Mouse (Mus musculus) thymus, postnatal 4 days (tissue): ENCODE data around the gene Ehf.

Experiments
- DNase-seq: peaks from one replicate; pipeline ENCODE4 v3.0.0; 2021

The Ehf gene

DNA sequence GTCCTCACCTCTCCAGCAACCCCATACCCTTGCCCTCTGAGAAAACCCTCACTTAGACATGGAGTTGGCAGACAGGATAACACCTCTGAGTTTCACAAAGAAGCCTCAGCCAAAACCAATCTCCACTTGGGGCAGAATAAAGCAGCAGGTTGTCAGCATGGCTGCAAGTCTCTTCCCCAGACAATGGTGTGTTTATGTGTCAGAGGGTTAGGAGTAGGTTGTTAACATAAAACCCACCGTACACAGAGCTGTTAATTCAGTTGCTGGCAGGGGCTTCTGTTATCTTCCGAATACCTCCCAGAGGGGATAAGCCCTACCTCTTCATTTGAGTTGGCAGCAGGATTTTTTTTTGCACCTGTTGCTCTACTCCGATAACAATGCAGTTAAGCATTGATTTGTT lies 9.9 kb downstream of the Ehf start:
- DNase-seq, result no peak

DNA sequence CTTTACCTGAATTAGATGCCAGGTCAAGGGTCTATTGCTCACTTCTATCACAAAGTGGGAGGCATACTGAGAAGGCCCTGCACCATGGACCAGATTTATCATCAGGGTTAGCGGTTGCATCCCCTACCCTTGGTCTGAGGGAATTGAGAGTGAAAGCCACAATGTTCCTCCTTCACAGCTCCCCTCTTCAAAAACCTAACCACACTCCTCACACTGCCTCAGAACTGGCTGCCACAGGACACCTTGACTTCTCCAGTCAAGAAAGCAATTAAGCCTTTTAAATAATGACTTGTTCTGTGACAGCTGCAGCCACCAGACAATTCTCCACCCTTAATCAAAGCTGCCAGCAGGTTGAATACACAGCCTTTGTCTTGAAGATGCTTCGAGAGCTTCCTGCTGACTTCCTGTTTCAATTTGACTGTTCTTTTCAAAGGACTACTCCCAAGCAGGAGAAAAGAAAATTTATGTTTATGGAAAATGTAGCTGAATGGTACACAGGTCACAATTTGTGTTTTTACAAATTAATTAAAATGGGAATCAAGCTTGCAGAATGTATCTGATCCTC lies 12.3 kb downstream of the Ehf start:
- no peak for DNase-seq

DNA sequence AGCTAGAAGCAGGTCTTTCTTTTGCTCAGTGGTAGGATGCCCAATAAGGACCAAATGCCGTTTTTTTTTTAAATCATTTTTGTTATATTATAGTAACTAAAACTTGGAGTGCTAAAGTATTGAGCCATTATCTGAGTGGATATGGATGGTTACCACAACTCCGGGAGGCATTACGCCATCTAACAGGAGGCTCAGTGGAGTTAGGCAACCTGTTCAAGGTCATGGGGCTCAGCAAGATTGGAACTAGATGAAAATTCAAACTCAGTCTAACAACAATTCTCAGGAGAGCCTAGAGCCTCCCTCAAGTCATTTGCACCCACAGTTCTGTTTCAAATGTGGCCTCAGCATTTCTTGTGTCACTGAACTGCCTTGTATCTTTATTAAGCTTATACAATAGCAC lies 12.9 kb downstream of the Ehf start:
- no peak for DNase-seq

DNA sequence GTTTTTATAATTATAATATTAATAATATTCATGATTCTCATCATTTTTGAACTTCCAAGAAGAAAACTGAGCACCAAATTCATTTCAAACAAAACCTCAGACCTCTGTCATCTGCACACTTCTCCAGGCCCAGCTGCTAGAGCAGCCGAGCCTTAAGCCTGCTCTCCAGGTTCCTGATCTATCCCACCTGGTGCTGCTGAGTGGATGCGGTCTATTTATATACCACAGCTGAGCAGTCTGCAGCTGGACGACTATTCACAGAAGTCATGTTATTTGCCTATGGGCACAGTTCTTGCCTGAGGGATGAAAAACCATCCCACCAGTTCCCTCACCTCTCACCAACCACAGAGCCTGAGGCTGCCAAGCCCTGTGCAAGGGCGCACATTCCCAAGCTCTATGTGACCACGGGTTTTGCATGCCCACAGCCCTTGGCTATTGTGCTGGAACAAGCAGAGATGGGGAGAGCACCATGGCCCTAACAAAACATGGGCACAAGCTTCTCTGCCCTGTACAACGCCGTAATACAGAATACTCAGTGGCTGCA lies 13.6 kb downstream of the Ehf start:
- no peak for DNase-seq

DNA sequence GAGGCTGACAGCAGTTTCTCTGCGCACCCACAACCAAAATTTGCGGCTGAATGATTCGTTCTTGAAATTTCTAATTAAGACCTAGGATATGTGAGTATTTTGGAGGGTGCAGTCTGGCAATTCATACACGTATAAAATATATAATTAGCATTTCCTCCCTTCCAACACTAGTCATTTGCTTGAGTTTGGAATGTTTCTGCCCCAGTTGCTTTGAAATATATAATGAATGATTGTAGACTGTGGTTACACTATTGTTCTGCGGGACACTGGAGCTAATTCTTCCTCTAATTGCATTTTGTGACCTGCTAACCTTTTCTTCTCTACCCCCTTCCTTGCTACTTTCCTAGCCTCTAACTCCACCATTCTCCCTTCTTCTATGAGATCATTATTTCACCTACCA lies 15.4 kb downstream of the Ehf start:
- DNase-seq, result no peak

DNA sequence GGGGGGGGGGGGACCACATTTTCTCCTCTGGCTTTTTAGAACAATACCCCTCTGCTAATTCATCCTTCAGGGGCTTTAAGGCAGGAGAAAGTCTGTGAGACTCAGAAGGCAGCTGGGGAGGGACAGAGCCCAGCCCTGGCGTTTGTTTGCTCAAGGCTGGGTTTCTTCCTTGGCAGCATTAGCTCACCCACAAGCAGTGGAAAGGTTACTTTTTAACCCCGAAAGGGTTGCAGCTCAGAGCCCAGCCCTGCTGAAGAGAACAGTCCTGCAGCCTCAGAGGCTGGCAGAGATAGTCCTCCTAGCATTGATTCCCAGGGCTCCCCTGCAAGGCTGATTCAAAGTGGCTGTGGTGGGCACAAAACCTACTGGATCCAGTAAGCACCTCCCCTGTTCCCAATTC lies 17.5 kb downstream of the Ehf start:
- DNase-seq, result no peak

DNA sequence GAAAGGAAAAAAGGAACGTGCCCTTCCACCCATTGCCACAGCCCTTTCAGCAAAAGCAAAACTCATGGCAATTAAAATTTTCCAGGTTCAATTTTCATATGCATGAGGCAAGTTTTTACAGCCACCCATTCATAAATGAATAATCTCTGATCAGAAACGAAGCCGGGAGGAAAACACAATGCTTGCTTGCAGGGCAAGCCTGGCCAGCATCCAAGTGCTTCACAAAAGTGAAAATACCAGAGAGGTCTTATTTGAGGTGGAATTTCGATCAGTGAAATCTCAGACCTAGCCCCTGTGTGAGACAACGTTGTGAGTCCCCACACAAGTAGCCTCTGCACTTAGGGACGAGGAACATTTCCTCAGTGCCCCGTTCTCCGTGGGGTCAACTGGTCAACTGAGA lies 19.3 kb downstream of the Ehf start:
- no peak for DNase-seq

DNA sequence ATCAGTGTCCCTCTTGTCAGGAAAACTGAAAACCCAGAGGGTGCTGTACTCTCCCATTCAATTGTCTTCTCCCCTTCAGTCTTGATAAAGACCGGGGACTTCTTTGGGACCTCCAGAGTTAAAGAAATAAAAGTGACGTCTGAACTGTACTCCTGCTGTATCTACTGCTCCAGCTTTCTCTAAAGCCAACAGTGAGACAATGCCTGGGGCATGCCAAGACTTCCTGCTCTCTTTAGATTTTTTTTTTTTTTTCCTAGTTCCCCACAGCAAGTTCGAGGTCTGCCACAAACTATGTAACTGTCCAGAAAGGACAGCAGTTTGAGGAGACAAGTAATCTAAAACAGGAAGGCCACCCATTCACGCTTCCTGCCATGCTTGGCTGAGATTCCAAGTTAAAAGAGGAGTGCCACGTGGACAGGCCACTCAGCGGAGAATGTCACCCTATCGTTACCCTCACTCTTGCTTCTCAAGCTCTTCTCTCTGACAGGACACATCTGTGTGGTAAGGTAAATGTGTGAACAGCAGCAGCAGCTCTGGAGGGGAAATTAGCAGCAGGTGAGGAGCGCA lies 20.8 kb downstream of the Ehf start:
- DNase-seq, result no peak

DNA sequence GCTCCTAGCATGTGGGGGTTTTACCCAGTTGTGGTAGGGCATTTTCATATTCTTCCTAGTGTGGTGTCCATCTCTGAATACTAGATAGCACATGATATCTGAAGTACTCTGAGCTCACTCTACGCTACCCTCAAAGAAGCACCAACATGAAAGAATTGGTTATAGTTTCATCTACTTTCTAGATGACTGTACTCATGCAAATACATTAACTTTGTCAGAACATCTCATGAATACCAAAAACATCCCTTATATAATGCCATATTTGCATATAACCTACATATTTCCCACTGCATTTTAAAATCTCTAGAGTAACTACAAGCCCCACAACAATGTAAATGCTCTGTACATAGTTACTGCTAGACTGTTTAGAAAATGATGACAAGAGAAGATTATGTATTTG lies 23.2 kb downstream of the Ehf start:
- DNase-seq, result no peak

DNA sequence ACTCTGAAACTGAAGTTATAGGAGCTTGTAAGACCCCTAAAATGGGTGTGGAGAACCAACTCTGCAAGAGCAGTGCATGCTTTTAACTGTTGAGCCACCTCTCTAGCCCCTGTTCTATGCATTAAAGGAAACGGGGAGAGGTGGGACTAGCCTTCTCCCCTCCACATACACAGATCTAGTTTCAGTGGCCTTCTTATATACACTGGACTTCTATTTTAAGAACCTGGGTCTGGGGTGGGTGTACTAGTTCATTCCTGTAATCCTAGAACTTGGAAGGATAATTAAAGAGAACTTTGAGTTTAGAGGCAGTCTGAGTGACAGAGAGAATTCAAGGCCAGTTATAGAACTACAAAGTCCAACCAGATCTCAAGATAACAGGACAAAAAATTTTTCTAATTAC lies 24.6 kb downstream of the Ehf start:
- DNase-seq, result no peak

DNA sequence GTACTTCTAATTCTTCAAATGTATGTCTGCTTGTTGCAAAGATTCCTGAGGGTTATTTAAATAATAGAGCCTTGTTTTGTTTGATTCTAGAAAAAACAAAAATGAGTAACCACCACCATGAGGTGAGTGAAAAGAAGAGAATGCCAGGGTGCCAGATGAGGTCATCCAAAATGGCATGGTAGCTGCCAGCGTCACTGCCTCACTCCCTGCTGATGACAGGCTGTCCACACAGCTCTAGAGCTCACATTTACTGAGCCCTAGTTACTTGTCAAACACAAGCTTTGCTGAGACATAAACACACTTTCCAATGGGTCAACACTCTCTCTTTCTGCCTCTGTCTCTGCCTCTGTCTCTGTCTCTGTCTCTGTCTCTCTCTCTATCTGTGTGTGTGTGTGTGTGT lies 25.3 kb downstream of the Ehf start:
- no peak for DNase-seq

DNA sequence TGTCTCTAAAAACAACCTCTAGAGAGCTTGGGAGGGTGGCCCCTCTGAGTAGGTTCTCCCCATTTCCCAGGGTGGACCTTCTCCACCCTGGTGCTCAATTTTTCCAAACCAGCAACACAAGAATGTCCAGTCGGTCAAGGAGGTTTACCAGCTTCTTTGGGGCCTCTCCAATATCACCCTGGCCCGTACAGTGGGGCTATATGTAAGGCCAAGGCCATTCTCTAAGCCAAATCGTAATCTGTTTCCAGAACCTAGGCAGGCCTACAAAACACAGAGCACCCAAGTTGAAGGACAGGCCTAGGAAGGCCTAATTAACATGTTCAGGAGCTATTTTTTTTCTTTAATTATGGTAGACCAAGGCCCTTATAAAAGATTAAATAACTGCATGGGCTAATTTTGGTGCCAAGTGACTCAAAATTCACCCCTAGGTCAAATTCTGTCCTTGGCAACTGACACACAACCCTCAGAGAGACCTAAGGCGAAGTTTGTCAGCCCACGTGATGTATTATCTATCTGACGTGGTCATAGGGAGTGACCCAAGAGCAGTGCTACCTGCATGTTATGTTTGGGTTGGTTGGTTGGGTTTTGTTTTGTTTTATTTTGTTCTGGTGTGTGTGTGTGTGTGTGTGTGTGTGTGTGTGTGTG lies 27.6 kb downstream of the Ehf start:
- no peak for DNase-seq

DNA sequence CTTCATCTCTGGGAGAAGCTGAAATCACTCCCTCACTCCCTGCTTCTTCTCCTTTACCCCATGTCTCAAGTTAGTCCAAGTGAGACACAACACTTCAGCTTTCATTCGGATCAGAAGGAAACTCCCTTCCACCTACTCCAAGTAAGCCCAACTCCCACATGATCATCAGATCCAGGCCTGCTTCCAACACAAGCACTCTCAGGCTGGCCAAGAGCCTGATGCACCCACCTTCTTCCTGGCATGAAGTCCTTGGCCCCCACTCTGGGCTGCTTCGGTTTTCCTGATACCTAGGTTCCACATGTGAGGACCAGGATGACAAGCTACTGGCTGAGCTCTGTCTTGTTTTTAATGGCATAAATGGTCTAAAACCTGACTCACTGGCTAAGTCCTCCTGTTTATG lies 28.3 kb downstream of the Ehf start:
- no peak for DNase-seq

DNA sequence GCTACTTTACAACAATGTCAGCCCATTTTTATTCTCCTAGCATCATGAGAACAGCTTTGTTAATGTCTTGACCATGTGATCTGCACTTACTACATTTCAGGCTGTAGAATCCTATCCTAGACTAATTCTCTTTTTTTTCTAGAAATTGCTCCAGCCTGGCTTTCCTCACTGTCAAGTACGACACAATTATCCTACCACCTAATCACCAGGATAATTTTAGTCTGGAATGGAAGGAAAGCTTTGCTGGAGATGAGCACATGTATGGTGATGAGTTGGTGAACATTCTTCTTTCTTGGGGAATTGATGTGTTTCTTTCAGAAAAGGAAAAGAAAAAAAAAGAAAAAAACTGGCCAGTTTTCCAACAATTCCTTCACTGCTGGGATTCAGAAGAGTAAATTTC lies 28.8 kb downstream of the Ehf start:
- no peak for DNase-seq

DNA sequence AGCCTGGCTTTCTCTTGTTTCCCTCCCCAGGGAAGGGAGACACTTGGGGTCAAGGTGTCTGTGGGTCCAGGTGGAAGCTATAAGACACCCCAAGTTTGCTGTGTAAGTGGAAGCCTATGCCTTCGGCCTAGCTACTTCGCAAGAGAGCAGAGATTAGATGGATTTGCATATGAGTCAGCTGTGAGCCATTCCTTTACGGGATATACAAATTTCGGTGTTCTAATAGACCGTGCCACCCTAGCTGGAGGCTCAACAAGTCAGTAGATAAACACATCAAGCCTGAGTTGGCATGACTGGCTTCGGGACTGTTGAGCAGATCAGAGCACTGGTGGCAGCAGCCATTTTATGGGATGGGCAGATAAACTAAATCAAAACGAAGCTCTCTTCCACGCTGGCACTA lies 31.6 kb downstream of the Ehf start:
- DNase-seq, result no peak

DNA sequence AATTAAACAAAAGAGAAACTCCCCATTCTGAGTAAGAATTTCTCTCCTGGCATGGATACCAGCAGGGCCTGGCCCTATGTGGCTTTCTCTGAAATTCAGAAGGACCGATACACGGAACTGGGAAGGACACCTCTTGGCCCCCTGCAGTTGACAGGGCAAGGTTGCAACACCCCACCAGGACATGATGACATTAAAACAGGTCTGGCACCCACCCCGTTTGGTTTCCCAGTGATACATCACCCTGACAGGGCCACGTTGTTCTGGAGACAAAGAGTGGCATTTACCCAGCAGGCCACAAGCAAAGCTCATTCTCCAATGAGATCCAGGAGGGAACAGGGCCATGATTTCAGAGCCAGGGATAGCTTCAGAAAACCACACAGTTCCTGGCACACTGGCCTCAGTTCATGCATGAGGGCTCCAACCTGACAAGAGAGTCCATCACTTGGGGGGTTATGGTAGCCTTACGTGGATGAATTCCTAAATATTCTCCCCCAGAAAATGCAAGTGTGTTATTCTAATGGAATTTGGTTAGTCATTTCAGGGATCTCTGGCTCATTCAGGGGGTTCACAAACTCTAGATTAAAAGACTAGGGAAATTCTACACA lies 32.4 kb downstream of the Ehf start:
- DNase-seq, result no peak

DNA sequence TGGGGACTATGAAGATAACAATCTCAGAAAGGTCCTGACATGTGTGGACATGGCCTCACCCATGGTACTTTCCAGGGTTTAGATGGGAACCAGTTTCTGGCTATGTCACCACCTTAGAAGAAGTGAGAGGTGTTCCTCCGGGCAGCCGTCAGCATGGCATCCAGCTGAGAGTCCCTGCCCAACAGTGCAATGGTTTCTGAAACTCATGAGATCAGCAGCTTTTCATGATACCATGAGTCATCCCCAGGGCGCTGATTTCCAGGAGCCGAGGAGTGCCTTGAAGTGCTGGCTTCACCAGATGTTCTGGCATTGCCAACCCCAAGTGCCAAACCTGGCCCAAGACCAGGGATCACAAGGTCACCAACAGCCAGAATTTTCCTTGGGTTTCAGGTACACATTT lies 64.0 kb downstream of the Ehf start:
- DNase-seq, result no peak

DNA sequence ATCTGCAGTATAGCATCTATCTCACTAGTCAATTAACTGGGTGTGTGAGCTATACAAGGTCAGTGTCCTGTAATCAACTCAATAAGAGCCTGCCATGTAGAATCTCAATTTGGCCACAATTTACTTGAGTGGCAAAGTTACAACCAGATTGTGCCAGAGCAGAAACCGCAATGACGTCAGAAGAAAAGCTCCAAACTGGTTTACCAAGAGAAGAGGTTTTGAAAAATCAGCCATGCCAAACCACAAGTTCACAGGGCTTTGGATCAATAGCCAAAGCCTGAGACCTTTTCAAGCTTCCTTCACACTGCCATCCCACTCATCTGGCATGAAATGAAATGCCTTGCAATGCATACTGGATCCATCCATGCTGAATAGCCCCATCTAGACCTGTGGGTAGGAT lies 76.3 kb downstream of the Ehf start:
- DNase-seq, result no peak

DNA sequence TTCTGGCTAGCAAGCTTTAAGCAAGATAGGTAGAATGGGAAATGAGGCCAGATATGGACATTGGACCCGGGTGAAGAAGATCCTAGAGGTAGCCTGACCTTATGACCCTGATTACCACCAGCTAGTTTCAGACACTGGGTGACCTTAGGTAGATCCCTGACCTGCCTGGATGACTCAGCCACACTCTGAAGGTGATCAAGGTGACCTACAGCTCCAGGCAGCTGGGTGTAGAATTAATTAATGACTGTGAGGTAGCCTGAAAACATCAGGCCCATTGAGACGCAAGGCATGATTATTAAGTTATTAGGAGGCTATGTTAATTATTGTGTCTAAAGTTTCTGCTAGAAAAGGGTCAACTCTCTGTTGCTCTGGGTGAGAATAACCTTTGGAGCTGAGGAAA lies 82.2 kb downstream of the Ehf start:
- DNase-seq, result no peak

DNA sequence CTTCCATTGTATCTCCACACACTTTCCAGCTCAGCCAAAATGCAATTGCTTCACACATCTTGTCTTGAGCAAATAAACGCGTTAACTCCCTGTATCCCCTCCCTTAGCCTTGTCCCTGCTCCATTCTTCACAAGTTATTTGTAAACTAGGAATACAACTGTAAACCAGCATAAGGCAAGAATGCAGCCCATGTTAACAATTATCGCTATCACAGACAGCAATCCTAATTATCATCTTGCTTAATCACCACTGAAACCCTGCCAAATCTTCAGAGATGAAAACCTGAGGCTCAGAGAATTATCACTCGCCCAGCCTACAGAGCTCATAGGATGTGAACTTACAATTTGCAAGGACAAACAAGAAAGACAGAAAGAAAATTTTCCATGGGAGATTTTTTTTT lies 84.8 kb downstream of the Ehf start:
- DNase-seq, result no peak

DNA sequence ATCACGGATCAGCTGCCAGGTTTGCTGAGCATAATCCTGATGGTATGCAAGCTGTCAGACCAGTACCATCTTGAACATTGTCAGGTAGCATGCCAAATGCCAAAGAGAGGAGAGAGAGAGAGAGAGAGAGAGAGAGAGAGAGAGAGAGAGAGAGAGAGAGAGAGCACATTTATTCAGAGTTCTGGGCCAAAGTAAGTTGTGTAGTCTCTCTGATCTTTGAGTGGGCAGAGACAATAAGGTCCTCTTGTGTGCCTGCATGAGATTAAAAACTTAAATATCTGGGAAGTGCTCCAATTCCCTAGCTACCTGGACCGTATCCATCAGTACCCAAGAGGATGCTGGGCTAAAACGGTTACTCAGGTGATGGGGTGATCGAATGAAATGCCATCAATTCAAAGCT lies 87.3 kb downstream of the Ehf start:
- no peak for DNase-seq

DNA sequence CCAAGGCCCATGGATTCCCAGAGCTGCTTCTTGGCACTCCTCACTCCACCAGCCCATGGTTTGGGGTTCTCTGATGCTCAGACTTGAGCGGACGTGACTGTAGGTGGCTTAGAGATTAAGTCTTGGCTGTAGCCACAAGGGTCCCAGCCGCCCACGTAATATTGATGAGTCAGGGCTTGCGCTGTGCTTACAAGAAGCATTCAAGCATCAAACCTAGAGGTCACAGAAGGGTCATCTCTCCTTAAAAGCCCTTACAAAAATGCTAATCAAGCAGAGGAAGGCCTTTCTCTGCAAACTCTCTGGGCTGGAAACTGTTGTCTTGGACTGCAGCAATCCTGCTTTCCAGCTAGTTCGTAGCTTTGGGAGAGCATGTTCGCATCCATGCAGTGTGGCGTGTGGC lies 88.2 kb downstream of the Ehf start:
- no peak for DNase-seq

DNA sequence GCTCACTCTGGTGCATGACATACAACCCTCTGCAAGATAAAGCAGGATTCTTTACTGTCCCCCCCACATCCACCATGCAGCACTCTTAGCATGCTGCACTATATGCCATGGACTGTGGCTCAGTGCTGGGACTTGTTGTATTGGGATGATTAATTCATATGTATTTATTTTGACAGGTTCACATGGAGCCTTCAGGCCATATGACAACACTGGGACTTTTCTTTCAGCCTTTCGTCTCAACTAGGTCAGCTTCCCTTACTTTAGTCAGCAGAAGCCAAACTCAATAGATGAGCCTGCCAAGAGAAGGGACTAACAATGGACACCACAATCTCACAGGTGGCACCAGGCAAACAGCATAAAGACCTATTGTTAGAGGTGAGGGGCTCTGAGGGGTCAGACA lies 89.5 kb downstream of the Ehf start:
- no peak for DNase-seq
